Mouse (Mus musculus) granulocyte monocyte progenitor cell, adult 5-6 weeks (primary cell): ENCODE measurements around the gene Pias3. TPM values are rescaled to one million over a fixed set of nuclear protein-coding genes. Genes with fewer than 3 reads are reported as not detected.
A peak's percentile ranks its signal among the peaks of the same experiment; 100 is the strongest.
"Not testable (repeated sequence)": the region's sequence is repeated elsewhere in the genome, so short reads cannot be mapped to it uniquely, and the experiment has no call there.

ENCODE experiments used
- ATAC-seq: replicated peaks from 2 replicates; pipeline ENCODE4 v1.8.0; 2016; ENCODE audit warnings: mild to moderate bottlenecking, moderate TSS enrichment, inconsistent platforms; ENCODE audit not compliant: poor library complexity, severe bottlenecking
- total RNA-seq, 2 experiments: library from RNA; stranded (forward) in 1 of 2; stranded (reverse) in 1 of 2; fragments of 200-712, 200-1000 nt in 1 of 2; fragments of >200 nt in 1 of 2; fragmentation: Nextera tagmentation in 1 of 2; gene quantifications; 2 replicates each; pipeline ENCODE4 v1.2.3; 2014 to 2017

Gene Pias3
- total RNA-seq, 2 experiments from 2014 or later = 3.3 to 8.1 TPM

DNA sequence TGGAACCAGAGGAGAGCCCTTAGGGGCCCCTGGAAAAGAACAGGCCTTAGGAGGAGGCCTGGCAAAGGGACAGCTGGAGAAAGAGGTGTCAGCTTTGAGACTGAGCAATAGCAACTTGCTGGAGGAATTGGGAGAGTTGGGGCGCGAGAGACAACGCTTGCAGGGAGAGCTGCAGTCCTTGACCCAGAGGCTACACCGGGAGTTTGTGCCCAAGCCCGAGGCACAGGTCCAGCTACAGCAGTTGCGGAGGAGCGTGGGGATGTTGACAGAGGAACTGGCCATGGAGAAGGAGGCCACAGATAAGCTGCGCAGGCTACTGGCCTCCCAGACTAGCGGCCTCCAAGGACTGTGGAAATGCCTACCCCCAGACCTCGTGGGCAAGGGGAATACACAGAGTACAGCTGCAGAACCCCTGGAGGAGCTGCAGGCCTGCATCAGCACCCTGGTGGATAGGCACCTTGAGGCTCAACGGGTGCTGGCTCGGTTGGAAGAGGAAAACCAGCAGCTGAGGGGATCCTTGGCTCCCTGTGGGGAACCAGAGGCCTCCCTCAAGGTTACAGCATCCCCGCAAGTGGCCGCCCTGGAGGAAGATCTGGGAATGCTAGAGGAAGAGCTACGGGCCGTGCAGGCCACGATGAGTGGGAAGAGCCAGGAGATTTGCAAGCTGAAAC is 11.9 kb upstream of the Pias3 start:
- ATAC-seq = 0 out of 2 replicates have a peak, but pooled peaks have one; percentile 7

- peak; percentile 11; the same call in 1 of the 2 replicates for ATAC-seq
These were observed 11.4 kb upstream of the Pias3 start for GRCm38 (mm10) chr3:96684822-96685156.

DNA sequence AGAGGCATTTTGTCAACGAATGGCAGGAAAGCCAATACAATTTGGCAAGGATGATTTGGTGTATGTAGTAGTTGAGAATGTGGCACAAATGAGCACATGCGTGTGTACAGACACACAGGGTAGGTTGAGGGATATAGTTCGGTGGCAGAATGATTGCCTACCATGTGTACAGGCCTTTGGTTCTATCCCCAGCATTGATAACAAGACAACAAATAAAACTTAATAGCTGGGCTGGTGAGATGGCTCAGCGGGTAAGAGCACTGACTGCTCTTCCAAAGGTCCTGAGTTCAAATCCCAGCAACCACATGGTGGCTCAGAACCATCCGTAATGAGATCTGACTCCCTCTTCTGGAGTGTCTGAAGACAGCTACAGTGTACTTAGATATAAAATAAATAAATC is 10.1 kb upstream of the Pias3 start:
- not testable (repeated sequence) for ATAC-seq

GRCm38 (mm10) chr3:96688854-96689253 is 7.3 kb upstream of the Pias3 start:
- peak; percentile 17; the same call in 1 of the 2 replicates for ATAC-seq

GRCm38 (mm10) chr3:96690298-96690697 is 5.9 kb upstream of the Pias3 start:
- ATAC-seq = peak; percentile 57

DNA sequence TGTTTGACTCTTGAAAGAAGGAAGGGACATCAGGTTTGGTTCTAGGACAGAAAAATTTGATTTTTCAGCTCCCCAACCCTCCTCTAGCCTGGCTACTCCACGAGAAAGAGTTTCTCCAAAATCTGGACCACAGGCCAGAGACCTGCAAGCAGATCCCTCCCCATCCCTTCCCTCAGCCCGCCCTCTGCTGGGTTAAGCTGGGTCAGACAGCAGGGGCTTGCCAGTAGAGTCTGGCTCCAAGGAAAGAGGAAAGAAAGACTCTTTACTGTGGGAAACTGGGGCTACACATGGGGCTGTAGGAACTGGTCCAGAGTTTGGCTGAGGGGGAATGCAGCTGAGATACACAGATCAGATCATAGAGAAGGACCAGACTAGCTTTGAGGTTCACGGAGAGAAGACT is 3.7 kb upstream of the Pias3 start:
- no peak for ATAC-seq

- no peak for ATAC-seq
These were observed 2.6 kb upstream of the Pias3 start for GRCm38 (mm10) chr3:96693579-96693978.

GRCm38 (mm10) chr3:96696766-96697732 is 865 bp downstream of the Pias3 start:
- peak; percentile 78 for ATAC-seq

GRCm38 (mm10) chr3:96698993-96699690 is 3.0 kb downstream of the Pias3 start:
- no peak for ATAC-seq

DNA sequence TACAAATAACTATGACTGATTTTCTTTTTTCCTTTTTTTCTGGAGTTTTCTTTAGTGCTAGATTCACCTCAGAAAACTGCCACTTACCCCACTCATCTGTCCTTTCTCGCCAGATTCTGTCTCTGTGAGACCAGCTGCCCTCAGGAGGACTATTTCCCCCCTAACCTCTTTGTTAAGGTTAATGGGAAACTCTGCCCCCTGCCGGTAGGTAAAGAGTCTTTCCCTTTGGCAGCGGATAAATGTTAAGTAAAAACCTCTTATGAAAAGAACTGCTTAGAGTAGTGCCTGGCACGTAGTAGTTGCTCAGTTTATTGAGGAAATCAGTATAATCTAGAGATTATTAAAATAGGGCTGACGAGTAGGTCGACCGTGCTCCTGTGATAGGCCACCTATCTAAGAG is 4.2 kb downstream of the Pias3 start:
- ATAC-seq = no peak

DNA sequence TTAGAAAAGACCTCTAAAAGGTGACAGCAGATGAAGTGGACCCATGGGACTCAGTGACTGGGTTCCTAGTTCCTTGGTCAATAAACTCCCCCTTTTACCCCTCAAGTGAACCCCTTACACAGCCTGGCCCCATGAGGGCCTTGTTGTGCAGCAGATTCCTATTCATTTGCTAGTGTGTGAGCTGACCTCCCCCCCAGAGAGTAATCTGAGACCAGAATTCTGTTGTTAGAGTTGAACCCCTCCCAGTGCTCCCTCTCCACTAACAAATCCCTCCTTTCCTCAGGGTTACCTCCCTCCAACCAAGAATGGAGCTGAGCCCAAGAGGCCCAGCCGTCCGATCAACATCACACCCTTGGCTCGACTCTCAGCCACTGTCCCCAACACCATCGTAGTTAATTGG is 4.8 kb downstream of the Pias3 start:
- ATAC-seq = no peak

DNA sequence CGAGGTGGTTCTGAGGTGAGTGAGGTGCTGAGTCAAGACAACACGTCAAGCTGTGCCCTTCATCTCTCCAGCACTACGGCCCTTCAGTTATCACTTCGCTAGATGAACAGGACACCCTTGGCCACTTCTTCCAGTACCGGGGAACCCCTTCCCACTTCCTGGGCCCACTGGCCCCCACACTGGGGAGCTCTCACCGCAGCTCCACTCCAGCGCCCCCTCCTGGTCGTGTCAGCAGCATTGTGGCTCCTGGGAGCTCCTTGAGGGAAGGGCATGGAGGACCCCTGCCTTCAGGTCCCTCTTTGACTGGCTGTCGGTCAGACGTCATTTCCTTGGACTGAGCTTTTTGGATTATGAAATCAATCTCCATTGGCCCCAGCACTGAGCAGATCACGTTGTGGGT is 8.6 kb downstream of the Pias3 start:
- peak; percentile 38; the same call in 1 of the 2 replicates for ATAC-seq

- ATAC-seq = no peak
These were observed 10.0 kb downstream of the Pias3 start for GRCm38 (mm10) chr3:96706217-96706616.

DNA sequence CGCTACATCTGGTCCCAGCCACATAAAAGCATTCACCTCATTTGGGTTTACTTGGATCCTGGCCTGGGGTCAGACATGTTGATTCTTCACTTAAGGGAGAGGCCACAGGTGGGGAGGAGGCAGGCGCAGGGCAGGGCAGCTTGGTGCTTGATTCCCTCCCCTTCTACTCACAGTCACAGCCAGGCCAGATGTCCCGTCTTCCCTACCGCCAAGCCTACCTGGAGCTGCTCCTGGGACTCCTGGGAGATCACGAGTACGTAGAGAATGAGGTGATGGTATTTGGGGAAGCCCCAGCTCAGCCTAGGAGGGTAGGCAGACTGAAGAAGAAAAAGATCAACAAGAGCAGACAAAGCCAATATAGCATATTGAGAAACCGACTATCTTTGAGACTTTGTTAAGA is 10.8 kb downstream of the Pias3 start:
- no peak for ATAC-seq

DNA sequence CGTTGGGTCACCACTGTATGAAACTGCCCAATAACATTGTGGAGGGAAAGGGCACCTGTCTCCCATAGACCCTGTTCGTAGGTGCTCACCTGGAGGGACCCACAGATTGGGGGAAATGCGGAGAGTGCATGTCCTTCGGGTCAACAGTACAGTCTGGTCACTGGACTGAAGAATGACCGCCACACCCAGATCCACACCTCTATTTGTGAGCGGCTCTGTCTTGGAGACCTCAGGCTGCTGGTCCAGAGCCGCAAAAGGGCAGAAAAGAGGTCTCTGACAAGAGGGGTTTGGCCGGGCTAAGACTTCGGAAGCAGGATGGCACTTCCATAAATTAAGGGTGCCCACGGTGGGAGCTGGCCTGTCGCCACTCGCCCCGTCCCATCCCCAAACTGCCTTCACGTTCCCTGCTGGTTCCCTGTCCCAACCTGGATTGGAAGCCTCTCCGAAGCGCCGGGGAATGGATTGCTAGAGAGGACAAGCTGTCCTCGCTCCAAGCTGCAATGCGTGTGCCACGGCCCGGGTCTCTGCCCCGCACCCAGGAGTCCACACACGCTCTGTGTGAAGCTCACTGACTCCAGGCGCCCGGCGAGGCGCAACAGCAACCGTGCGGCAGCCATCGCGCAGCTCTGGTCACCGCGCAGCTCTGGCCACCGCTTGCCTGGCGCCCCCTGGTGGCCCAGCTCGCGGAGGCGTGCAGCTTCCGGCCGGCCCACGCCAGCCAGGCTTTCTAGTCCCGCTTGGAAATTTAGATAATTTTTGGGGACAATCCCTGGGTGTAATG is 11.9 kb downstream of the Pias3 start, which contains the start of gene Nudt17:
TSS of gene Nudt17 (minus strand) at position 660 of the 781 bp plus-strand sequence.
- ATAC-seq = peak; percentile 84

DNA sequence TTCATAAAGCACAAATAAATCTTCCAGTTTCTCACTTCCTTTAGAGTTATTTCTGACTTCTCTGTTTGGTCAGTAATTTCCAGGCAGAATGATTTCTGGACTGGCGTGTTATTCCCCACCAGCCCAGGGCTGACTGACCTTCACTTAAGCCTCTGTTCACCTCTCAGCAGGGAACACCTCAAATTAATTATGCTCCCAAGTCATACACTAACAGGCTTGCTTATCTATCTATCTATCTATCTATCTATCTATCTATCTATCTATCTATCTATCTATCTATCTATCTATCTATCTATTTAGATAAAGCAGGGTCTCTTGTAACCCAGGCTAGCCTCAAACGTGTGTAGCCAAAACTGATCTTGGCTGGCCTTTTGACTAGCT is 12.5 kb downstream of the Pias3 start:
- ATAC-seq = no peak

DNA sequence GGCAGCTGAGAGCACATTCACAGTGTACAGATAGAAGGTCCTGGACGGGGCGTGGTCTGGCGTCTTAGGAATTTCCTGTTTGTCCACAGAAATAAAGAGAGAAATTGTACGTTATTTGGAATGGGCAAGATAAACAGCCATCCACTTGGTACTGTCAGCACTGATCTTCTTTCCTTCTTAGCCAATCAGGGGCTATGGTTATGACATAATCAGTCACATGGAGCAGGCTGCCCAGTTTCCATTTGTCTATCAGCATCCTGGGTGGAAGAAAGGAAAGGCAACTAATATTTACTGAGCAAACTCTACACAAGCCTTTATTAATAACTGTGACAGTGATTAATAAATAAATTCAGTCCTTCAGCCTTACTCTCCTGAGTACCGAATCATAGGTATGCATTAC is 18.1 kb downstream of the Pias3 start:
- ATAC-seq = no peak

GRCm38 (mm10) chr3:96715854-96716253 is 19.7 kb downstream of the Pias3 start:
- peak; percentile 80 for ATAC-seq

- peak; percentile 70 for ATAC-seq
These were observed 23.0 kb downstream of the Pias3 start for GRCm38 (mm10) chr3:96719173-96719572.

DNA sequence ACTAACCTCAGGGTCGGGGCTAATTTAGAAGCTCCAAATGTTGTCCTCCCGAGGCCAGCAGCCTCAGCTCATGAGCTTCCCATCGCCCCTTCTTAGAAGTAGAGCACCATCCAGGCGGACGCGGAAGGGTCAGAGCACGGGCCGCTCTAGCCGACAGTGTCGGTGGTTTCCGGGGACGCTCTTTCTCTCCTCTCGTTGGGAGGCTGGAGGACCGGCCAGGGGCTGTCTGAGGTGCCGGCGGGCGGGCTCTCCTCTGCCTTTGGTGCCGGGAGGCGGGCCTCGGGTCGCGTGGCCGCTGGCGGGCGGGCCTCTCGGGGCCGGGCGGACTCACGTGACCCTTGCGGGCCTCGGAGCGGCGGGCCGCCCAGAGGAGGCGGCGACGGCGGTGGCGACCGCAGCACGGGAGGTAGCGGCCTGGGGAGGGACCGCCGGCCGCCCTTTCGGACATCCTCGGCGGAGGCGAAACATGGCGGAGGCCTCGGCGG is 31.2 kb downstream of the Pias3 start, which contains the start of the genes Polr3c and Rnf115:
TSS of gene Polr3c (minus strand) at position 286 of the 485 bp plus-strand sequence.
TSS of gene Rnf115 (plus strand) at position 322 of the 485 bp plus-strand sequence.
- ATAC-seq = peak; percentile 92
